Mouse (Mus musculus) lung, adult 18-20 months (tissue): ENCODE measurements at regions not wholly inside any gene's neighbourhood (a gene's known extent, or its start where the extent isn't known, plus 50 kb on each side); places are given as distances from the start of the nearest gene placed in this dataset.

ENCODE experiments used
- DNase-seq, 2 experiments: peaks; one replicate each; pipeline ENCODE4 v3.0.0; 2022; ENCODE audit warnings: mixed read lengths in 2 of 2

DNA sequence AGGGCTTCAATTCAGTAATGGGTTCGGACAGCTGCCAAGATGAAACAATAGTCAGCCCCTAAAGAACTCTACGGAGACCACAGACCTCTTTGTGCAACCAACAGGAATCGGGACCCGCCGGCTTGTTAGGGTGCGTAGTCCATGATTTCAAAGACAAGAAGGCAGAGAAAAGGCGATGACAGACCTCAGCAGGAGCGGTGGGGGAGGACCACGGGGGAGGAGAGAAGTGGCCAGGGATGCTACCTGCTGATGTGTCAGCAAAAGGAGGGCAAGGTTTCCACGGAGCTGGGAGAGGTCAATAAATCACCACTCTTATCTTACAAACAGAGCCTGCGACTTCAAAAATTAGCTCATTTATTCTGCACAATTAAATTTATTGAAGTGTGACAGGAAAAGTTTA, 388.4 kb upstream of the Id4 start:
- DNase-seq = no peak

DNA sequence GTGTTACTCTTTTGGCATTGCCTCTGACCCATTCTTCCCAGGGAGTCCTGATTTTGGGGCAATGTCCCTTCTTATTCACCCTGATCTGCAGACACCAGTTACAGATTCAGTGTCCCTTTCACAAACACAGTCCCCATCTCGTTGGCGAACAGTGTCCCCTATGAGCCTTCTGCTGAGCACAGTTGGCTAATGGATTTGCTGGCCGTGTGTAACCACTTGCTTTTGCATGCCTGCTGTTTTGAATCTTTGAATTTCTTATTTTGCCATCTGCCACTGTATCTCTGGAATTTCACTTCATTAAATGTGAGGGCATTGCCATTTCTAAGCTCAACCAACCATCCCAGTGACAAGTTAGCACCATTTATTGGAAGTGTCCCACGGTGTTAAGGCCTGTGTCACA, 368.5 kb upstream of the Id4 start:
- DNase-seq = no peak

DNA sequence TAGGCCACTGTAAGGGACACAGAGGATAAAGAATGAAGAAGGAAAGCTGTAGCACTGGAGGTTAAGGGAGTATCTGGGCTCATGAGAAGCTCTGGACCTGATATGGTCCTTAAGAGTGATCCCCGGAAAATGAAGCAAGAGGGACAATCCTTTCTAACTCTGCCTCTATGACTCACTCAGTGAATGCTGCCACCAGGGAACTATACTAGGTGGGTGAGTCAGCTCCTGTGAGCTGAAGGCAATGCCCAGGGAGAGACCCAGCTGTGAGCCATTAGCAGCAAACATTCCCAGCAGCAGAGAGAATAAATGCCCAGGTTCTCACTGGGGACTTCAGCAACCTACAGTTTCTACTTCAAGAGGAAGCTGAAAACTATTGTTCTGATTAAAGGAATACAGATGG, 366.7 kb upstream of the Id4 start:
- DNase-seq = no peak

DNA sequence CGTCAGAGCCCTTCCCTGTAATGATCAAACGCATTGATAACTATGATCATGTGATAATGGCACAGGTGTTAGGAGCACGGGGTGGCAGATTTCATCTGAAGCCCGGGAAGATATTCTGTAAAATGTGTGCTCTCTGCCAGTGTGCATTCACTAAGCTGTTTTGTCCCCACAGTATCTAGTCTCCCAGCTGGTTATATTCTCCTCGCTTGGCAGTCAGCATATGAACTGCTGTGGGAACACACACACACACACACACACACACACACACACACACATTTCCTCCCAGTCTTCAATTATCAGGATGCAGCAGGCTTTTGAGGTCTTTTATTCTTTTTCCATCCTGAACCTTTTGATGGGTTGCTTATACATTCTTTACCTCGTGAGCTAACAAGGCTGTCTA, 365.8 kb upstream of the Id4 start:
- DNase-seq = no peak

DNA sequence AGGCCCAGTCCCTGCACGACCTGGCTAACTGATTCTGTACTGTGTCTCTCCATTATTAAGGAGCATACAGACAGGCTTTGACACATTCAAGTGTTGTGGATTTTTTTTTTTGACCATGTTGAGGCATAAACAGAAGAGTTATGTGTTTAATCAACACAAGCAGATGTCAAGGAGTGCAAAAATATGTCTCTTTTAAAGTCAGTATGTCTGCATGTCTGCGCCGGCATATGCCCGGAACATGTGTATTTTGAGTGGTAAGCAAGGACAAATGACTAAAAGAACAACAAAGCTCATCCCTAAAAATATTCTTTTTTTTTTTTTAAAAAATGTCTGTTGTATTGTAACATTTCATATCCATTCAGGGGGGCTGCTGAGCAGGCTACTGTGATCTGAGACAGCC, 364.4 kb upstream of the Id4 start:
- DNase-seq = no peak

DNA sequence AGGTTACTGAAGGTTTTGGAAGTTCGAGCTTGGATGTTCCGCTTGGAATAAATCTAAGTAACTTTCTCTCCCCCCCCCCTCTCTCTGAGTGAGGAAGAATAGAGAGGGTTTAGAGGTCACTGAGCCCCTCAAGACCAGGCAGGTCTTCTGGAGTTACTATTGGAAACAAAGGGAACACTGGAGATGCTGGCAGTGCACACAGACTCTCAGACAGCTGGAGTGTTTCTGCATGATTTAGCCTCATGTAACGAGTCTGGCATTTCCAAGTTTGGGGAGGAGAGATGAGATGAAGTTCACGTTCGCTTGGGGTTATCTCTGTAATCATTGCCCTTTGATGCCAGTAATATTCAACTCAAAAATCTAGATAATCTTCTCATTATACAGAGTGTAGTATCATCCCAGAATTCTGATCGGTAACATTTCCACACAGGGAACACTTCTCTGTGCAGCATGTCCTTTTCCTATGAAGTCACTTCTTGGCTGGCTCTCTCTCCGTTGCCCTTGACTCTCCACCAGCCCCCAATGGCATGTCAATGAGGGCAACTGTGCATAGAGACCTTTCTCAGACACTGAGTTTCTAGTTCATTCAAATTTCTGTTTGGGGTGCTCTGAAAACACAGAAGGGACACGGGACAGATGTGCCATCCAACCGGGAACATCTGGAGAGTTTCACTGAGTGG, 351.0 kb upstream of the Id4 start:
- DNase-seq = no peak

DNA sequence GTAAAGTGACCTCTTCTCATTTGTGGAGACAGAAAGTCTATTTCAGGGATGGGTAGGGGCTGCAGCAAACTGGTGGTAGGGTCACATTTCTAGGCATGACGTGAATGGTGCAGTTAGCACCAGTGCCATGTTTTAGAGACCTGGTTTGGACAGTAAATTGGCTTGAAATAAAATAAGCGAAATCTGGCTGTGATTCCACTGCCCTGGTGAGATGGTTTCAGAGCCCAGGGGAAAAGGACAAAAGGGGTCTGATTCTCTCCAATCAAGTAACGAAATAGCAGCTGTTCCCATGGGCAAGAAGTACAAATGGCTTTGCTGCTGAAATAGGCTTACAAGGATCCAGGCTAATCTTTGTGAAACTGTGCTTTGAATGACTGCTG, 350.5 kb upstream of the Id4 start:
- DNase-seq = no peak

DNA sequence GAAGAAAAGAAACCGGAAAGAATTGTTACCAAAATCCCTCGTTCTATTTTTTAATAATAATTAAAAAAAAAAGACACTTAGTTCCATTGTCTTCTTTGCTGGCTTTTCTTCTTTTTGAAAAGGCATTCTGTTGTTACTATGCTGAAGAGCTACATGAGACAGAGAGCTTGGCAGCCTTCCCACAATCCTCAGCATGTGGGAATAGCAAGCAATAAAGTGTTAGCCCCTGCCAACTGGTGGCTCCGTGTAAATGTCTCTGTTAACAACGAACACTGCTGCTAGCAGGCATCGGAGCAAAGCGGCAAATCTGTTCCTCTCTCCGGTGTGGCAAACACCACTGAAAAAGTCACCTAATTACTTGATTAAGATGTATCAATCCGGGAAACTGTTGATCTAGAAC, 344.6 kb upstream of the Id4 start:
- DNase-seq = no peak

DNA sequence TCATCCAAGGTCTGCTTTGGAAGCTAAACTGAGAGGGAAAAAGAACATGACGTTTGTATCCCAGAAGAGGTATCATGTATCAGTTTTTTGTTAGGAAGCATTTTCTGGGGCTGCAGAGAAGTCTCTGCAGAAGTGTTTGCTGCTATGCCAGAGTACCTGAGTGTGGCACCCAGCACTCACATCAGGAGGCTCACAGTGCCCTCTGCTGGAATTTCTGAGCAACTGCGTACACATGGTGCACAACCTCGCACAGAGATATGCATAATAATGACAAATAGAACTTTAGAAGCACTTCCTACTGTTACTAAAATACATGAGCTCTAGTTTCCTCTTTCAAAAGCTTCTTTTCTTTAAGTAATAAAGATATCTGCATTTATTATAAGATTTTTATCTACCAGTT, 343.7 kb upstream of the Id4 start:
- no peak for DNase-seq

DNA sequence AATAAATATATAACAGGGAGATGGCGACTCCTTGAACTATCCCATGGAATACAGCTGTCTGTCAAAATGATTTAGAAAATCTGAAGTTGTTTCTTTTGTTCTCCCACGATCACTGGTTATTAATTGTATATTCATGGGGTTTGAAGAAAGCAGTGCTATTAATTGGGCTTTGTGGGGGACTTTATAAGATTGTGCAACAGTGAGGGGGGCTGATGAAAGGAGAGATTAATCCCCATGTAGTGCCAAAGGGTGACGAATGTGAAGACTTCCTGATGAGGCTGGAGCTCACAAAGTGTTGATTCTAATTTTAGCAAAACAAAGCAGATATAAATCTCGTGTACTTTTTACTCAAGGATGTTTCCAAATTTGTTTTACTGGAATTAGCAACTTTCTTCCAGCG, 340.0 kb upstream of the Id4 start:
- no peak for DNase-seq

DNA sequence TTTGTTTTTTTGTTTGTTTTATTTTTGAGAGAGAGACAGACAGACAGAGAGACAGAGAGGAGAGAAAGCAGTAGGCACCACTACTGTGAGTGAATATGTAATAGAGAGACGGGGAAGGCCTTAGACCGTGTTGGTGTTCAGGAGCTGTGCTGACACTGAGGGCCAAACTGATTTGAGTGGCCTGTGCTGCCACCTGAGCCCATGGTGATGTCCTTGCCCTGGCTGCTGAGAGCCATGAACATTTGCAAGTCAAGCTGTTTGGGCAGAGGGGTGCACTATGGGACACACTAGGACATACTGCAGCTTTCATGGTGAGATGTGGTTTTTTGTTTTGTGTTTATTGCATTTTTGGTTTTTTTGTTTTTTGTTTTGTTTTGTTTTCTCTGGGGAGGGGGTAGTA, 320.3 kb upstream of the Id4 start:
- DNase-seq = no peak

DNA sequence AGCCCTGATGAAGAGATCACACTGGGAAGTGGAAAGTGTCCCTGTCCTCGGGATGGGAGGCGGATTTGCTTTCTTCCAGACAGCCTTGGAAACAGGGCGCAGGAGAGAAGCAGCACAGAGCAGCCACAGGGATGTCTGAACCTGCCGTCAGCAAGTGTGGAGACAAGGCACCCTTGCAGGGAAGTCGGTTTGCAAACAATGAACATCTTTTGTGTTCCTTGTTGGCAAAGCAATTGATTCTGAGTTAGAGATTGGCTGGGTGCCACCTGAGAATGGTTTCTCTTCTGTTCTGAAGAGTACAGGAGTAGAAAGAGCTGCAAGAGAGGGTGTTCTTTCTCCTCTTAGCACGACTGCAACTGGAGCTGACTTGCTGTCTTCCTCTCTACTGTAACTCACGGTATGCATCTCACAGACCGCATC, 318.6 kb upstream of the Id4 start:
- DNase-seq = peak in 1 of 2 experiments; percentile 1

DNA sequence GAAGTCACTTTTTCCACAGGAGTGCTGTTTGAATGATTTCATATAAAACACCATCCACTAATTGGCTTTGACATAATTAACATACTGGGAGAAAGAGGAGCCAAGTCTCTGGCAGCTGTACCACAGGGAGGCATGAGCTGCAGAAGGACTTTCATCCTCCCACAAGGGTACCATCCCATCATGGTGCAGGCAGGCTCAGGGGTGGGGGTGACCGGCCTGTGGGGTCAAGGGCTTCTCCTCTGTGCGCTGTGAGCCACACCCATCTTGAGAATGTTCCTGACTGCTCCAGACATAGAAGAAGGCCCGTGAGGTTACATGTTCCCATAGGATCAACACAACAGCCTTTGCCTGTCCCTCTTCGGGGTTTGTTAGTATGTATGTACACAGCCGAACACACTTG, 317.4 kb upstream of the Id4 start:
- DNase-seq = no peak

DNA sequence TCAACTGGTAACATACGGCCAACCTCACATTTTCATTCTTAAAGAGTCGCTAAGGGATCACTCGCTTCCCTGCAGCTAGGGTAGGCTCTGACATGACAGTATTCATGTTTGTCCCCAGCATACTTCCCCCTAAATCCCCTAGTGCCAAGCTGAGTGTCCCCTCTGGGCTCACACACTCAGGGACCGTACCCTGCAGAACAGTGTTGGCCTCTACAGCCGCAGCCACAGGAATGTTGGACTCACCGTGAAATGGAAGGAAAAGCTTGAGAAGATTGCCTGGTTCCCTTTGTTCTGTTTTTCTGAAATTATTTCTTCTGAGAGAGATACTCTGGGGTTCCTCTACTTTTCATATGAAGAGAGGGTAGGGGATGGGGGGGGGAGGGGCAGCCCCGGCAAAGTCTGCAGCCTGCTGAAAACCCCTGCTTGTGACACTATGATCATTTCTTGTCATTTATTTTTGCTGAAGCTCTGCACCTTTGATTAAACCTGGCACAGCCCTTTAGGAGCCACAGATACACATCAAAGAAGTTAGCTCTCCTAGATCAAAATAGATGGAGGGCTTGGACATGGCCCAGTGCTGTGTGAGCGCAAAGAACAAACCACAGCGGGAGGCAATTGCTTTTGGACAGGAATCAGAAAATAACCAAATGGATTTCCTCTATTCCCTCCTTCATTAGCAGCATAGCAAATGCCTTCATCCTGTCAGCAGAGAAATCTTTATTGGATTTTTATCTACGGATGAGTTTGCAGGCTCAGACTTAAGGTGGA, 312.7 kb upstream of the Id4 start:
- no peak for DNase-seq

DNA sequence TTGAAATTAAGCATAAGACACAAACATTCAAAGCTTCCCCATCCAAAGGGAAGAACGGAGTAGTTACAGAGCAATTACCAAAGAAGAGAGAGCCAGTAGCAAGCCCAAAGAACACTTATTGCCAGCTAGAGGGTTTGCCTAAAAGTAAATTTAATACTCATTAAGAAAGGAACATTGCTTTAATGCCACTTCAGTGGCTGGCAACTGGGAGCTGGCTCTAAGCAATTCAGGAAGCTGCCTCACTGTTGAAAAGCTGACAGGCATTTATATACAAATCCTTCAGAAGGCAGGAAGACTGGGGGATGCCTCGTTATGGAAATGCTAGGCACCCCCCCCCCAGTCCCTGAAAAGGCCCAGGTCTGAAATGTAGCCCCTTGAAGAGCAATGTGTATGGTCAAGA, 310.6 kb upstream of the Id4 start:
- no peak for DNase-seq

DNA sequence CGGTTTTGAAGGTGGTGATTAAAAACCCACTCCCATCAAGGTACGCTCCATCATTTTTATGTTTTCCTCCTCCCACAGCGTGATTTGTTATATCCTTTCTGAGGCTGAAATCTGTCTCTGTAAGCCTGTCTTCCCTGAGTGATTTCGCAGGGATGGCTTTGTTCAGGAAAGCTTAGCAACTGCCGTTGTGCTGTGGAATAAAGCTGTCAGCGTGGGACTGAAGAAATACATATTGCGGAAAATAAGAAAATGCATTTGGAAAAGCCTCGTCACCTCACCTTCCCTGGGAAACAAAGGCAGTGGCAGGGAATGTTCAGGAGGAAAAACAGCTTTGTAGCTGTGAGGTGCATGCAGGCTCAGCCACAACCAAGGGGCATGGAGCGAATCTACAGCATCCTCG, 310.0 kb upstream of the Id4 start:
- DNase-seq = no peak

DNA sequence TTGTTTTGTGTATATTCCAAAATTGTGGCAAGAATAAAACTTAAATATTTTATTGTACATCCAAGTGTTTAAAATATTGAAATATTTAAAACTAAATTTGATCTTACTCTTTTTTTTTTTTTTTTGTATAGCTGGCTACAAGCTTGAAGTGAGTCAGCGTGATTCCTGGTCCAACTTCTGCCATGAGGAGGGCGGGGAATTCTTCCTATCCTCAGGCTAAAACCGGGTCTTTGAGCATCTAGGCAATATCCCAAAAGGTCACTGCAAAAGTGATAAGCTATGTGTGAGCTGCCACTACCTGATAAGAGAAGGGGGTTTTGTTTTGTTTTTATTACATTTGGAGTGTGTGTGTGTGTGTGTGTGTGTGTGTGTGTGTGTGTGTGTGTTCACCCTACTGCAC, 308.1 kb upstream of the Id4 start:
- no peak for DNase-seq

DNA sequence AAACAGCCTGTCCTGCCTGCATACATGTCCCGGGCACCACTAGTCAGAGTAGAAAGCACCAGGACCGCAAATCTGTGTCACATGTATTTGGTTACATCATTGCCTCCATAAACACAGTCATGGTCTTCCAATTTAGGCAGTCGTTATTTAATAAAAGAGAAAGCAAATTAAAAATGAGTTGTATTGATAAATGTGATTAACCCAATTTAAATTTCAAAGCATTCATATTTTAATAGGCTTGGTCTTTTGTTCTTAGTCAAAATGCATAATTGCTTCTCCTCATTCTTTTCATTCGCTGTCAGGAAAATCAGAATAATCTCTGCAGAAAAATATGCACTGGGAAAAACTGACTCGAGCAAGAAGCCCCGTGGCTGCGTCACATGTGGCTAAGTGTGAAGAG, 307.3 kb upstream of the Id4 start:
- no peak for DNase-seq

DNA sequence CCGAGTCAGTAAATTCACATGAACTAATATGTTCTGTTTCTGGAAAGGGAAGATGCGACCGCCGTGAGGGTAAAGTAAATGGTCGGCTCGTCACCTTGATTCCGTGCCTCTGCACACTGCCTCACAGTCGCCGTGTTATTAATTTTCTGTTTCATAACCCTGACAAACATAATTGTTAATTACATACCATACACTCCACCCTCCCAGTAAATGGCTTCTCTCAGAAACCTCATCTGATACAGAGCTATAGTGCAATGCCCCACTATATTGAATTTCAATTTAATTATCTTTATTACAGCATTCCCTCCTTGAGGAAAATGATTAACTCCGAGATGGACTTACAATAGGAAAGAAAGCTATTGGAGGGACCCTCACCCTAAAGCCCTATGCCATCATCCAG, 305.5 kb upstream of the Id4 start:
- no peak for DNase-seq

DNA sequence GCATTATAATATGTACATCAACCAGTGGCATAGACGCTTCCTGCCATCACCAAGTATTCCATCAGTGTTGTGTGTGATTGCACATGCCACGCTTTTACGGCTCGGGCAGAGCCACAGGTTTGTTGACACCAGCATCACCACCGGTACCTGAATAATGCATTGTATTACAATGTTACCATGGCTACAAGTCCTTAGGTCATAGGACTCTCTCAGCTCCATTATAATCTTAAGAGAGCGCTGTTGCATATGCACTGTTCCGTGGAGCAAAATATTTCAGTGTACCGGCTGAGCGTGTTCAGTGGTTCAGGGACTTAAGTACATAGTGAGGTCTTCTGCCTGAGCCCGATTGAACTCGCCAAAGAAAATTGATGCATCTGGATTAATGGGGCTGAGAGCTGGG, 303.4 kb upstream of the Id4 start:
- DNase-seq = no peak

DNA sequence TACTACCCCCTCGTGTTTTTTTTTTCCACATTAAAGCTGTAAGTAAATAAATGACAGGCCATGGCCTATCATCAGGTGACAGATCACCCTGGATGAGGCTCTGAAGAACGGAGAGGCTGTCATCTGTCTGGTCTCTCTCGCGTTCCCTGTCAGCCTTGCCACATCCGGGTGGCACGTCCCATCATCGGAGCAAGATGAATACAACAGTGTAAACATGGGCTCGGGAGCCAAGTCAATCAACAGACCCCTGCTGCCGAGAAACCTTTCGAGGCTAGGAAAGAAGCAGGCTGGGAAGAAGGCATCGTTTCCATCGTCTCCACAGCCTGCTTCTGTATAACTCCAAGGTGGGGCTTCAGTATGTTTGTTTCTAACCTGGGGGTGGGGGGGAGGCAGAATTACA, 286.8 kb upstream of the Id4 start:
- DNase-seq = no peak

DNA sequence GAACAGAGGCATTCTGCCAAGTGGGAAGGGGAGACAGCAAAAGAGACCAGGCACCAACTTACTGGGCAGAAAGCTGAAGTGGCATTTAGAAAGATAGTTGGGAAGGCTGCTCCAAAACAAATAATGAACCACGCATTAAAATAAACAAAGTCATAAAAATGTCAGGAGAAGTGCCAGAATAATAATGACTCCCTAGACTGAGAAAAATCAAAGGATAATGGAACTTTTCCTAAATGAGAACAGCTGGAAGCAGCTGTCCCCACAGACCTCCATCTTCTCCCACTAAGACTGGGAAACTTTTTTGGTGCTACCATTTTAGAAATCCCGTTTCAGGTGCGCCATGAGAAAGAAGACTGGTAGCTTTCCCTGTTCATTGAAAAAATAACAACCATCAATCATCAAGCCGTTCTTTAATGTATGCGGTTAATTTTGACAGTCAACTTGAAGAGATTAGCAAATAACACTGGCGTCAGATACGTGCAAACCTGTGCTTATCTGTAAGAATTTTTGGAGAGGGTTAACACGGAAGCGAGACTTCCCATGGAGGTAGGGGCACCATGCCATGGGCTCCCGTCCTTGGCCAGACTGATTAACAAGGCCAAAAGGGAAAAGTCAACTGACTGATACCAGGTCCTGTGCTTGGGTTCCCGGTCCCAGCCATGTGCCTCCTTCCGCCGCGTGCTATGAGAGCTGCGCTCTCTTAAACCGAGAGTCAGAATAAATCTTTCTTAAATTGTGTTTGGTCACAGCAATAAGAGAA, 286.1 kb upstream of the Id4 start:
- DNase-seq = peak in 1 of 2 experiments; percentile 1

DNA sequence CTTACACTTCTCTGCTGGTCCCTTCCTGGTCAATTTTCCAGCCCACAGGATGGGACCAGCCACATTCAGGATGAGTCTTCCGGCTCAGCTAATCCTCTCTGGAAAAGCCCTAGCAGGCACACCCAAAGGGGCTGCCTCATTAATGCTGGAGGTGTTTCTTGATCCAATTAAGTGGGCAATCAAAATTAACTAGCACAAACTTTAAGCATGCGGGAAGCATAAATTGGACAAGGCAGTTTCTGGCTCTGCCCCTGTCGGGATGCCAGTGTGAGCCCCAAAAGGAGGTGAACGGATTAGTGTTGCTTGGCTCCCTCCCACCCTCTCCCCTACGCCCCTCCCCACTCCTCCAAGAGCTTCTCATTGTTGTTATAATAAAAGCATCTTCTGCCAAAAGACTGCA, 262.5 kb upstream of the Id4 start:
- no peak for DNase-seq

DNA sequence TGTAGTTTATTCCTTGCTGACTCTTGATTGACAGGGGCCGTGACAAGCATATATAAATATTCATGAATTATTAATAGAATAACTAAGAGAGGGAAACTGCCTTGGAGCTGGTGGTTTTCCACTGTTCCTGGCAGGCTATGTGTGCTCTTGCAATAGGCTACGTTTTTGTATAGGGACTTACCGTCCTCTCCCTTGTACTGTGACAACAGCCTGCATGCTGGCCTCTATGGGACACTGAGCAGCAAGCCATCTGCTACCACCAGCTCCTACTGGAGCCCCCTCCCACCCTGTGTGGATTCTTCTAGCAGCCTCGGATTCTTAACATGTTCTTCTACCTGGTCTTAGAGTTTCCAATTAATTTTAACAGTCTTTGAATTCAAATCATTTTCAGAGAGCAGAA, 261.6 kb upstream of the Id4 start:
- no peak for DNase-seq
